Mouse (Mus musculus): ENCODE data around the gene Ddah2. TPM values are rescaled to one million over a fixed set of nuclear protein-coding genes. Genes with fewer than 3 reads are reported as not detected.

Ddah2 gene
- polyA plus RNA-seq, 1 experiment from 2014 or later, result 484 TPM

DNA sequence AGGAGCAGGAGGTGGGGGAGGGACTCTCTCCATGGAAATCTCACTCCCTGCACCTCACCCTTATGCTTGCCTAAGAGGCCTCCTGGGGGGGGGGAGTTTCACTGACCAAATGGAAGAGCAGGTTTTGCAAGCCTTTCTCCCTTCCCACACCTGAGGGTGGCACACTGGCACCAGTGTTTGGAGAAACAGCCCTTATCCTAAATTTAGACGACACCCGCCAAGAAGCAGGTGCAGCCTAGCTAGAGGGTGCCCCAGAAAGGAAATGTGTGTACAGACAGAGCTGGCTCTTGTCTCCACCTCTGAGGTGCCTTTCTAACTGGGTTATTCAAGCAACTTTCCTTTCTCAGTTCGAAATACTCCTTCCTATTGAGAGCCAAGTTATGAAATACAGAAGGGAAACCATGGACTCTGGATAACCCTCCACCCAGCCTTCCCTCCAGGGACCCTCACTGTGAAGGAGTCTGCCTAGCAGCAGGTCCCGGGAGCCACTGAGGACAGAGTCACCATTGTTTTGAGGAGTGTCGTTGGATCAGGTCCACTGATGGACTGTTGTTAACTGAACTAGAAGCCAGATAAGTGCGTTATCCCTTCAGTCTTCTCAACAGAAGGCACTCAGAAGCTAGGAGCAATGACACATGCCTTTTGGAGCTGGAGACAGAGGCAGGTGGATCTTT lies 11.9 kb downstream of the Ddah2 start:
- whole genome bisulfite sequencing, result 47% methylated on average over 6 of the region's 6 CpGs

DNA sequence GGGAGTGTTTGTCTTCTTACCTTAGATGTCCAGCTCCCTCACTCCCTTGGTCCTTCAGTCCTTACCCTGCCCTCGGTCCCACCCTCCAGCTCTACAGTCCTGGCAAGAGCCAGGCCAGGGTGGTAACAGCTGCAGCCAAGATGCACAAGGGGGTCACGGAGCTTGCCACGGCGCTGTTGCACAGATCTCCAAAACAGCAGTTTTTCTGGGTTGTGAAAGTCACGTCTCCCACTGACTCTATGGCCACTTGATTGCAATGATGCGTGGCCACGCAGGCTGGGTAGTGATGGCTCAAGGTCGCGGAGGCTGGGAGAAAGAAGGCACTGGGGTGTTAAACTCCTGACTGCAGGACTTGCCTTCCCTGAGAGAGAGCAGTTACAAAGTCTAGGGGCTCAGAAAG lies 12.6 kb downstream of the Ddah2 start:
- no peak overlapping the region for H3K4me2 ChIP-seq (ENCODE audit: low read length)
- H3K9me3 ChIP-seq (ENCODE audit: control insufficient read depth, low read length), result no peaks in the 10 kb centered on the region
- no peaks in the 10 kb centered on the region for H3K27me3 ChIP-seq (replicated peaks; ENCODE audit: control insufficient read depth, insufficient read depth, low read length)
- ATAC-seq, result no peak
- peaks cover 9% of the 10 kb centered on the region; the same call in 1 of the 2 replicates for H3K4me1 ChIP-seq (replicated peaks; ENCODE audit: control insufficient read depth, insufficient read depth, low read length)
- no peaks in the 10 kb centered on the region for H3K36me3 ChIP-seq (ENCODE audit: control insufficient read depth, insufficient read depth)
- no peak overlapping the region for H3K9ac ChIP-seq (replicated peaks; ENCODE audit: low read depth, low read length)
- H3K27ac ChIP-seq (ENCODE audit: low read length), result no peak overlapping the region
- WGBS, result 90% methylated on average over 9 of the region's 9 CpGs
- no peak overlapping the region for H3K4me3 ChIP-seq (replicated peaks; ENCODE audit: low read length)

More for the DNA sequence above, 11.9 kb downstream of the Ddah2 start:
- ATAC-seq, result no peak
- Histone ChIP-seq H3K4me1 (replicated peaks; ENCODE audit: control insufficient read depth, insufficient read depth, low read length) (peaks cover 7% of the 10 kb centered on the region; the same call in 1 of the 2 replicates), H3K27ac (ENCODE audit: low read length) (no peak overlapping the region), H3K36me3 (ENCODE audit: control insufficient read depth, insufficient read depth) (no peaks in the 10 kb centered on the region), H3K9ac (replicated peaks; ENCODE audit: low read depth, low read length) (no peak overlapping the region), H3K4me3 (replicated peaks; ENCODE audit: low read length) (no peak overlapping the region), H3K4me2 (ENCODE audit: low read length) (no peak overlapping the region), H3K9me3 (ENCODE audit: control insufficient read depth, low read length) (no peaks in the 10 kb centered on the region), H3K27me3 (replicated peaks; ENCODE audit: control insufficient read depth, insufficient read depth, low read length) (peaks cover 4% of the 10 kb centered on the region; the same call in 1 of the 2 replicates)

DNA sequence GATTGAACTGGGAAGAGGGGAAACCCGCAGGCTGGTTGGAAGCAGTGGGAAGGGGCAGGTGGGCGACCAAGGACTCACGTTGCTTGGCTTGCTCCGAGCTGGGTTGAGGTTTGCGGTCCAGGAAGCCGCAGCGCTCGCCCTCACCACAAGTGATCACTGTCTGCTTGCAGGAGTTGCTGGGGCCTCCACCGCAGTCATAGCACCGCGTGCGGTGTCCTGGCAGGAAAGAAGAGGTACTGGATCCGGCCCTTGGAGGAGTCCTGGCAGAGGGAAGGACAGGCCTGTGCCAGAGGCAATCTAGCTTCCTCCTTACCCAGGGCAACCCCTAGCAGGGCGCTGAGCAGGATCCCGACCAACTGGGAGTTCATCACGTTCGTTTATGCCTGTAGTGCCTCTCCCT lies 15.3 kb downstream of the Ddah2 start:
- H3K4me2 ChIP-seq (ENCODE audit: low read length), result no peak overlapping the region
- WGBS, result 57% methylated on average over 17 of the region's 17 CpGs
- H3K9me3 ChIP-seq (ENCODE audit: control insufficient read depth, low read length), result no peaks in the 10 kb centered on the region
- H3K36me3 ChIP-seq (ENCODE audit: control insufficient read depth, insufficient read depth), result no peaks in the 10 kb centered on the region
- H3K4me1 ChIP-seq (replicated peaks; ENCODE audit: control insufficient read depth, insufficient read depth, low read length), result peaks cover 26% of the 10 kb centered on the region
- no peak overlapping the region for H3K27ac ChIP-seq (ENCODE audit: low read length)
- no peaks in the 10 kb centered on the region for H3K27me3 ChIP-seq (replicated peaks; ENCODE audit: control insufficient read depth, insufficient read depth, low read length)
- no peak for ATAC-seq
- H3K4me3 ChIP-seq (replicated peaks; ENCODE audit: low read length), result no peak overlapping the region
- H3K9ac ChIP-seq (replicated peaks; ENCODE audit: low read depth, low read length), result 0 out of 2 replicates have a peak overlapping the region, but pooled peaks have one; percentile 6

DNA sequence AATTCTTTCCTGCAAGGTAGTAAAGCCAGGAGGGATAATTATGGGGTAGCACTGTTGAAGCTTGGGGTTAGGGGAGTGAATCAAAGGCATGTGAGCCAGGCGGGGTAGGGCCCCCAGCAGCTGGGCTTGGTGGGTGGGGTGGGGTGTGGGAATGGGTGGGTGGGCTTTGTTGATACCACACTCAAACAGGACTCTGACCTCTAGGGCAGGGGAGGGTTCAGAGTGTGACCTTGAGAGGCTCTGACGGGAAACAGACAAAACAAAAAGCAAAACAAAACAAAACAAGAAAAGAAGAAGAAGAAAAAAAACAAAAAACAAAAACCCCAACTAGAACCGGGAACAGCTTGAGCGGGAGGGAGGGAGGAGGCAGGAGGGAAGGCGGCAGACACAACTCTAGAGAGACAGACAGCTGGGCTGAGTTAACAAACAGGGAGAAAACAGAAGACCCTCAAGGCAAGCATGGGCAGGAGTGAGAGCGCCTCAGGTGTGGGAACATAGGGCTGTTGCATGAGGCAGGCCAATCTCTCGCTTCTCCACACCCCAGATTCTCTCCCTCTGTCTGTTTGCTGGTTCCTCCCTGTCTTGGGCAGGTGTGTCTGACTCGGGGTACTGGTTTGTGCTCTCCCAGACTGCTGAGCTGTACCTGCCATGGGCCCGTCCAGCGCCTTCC lies 17.8 kb downstream of the Ddah2 start, which contains the start of gene Ly6g6e:
Gene Ly6g6e (plus strand): TSS at position 396 of the 670 bp plus-strand sequence.
- H3K4me3 ChIP-seq (replicated peaks; ENCODE audit: low read length), result peak within 1 kb of the TSS; percentile 24
- peak within 1 kb of the TSS; percentile 48 for H3K4me2 ChIP-seq (ENCODE audit: low read length)
- H3K4me1 ChIP-seq (replicated peaks; ENCODE audit: control insufficient read depth, insufficient read depth, low read length), result peaks cover 29% of the 10 kb centered on the region
- H3K27ac ChIP-seq (ENCODE audit: low read length), result peak within 1 kb of the TSS; percentile 72
- no peaks in the 10 kb centered on the region for H3K36me3 ChIP-seq (ENCODE audit: control insufficient read depth, insufficient read depth)
- H3K9ac ChIP-seq (replicated peaks; ENCODE audit: low read depth, low read length), result peak within 1 kb of the TSS; percentile 53
- no peaks in the 10 kb centered on the region for H3K27me3 ChIP-seq (replicated peaks; ENCODE audit: control insufficient read depth, insufficient read depth, low read length)
- 22% methylated on average over 10 of the region's 10 CpGs for WGBS
- H3K9me3 ChIP-seq (ENCODE audit: control insufficient read depth, low read length), result no peaks in the 10 kb centered on the region
- peak; percentile 81 for ATAC-seq

DNA sequence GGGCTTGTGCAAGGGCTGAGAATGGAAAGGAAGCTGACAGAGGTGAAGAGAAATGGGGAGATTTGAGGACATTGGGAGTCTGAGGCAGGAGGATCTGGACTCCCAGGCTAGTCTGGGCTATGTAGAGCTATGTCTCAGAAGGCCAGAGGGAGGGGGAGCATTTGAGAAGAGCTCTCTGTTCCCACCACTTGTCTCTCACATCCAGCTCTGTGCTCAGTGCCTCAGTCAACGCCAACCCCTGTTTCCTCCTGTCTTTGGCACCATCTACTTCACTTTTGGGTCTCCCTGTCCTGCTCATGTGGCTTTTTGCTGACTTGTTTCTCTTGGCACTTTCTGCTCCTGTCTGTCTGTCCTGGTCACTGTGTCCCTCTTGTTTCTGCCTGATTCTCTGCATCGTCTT lies 18.4 kb downstream of the Ddah2 start:
- Histone ChIP-seq H3K4me1 (replicated peaks; ENCODE audit: control insufficient read depth, insufficient read depth, low read length) (peaks cover 29% of the 10 kb centered on the region), H3K27me3 (replicated peaks; ENCODE audit: control insufficient read depth, insufficient read depth, low read length) (no peaks in the 10 kb centered on the region), H3K9ac (replicated peaks; ENCODE audit: low read depth, low read length) (peak overlapping the region; percentile 53; the same call in 1 of the 2 replicates), H3K4me2 (ENCODE audit: low read length) (peak overlapping the region; percentile 48), H3K36me3 (ENCODE audit: control insufficient read depth, insufficient read depth) (no peaks in the 10 kb centered on the region), H3K27ac (ENCODE audit: low read length) (no peak overlapping the region), H3K4me3 (replicated peaks; ENCODE audit: low read length) (peak overlapping the region; percentile 24), H3K9me3 (ENCODE audit: control insufficient read depth, low read length) (no peaks in the 10 kb centered on the region)
- 41% methylated on average over 2 of the region's 2 CpGs for WGBS
- peak; percentile 68 for ATAC-seq

DNA sequence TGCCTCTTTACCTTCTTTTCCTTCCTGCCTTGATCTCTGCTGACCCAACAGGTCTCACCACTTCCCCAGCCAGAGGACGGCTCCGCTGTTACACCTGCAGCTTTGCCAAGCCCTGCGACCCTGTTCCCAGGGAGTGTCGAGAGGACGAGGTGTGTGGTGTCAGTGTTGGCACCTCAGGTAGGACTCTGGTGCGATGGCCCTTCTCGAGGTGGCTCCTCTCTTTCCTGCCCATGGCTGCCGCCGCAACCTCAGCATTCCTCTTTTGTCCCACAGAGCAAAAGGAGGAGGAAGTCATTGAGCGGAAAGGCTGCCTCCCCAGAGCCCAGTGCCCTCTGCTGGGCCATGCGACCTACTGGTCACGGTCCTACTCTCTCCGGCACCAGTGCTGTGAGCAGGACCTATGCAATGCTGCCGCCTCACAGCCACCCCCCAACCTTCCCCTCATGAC lies 19.0 kb downstream of the Ddah2 start, which contains the start of gene Ly6g6d:
Gene Ly6g6d (minus strand): TSS at position 280 of the 448 bp plus-strand sequence.
- ATAC-seq, result peak; percentile 19; the same call in 1 of the 2 replicates
- H3K27ac ChIP-seq (ENCODE audit: low read length), result peak within 1 kb of the TSS; percentile 72
- 12% methylated on average over 14 of the region's 14 CpGs for WGBS

DNA sequence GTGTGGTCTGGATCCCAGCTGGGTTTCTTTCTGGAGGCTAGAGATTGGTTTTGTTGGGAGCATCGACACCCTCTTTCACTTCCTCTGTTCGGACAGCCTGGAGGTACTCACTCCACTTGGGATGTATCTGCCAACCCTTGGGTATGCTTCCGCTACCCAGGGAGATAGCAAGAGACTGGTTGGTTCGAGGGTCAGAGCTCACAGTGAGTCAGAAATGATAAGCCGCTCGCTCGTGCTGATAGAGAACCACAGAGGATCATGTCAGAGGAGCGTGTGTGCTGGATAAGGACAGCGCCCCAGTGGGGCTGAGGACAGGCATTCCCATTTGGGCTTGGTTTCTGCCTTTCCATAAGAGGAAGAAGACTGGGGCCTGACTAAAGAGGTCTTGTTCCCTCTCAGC lies 20.9 kb downstream of the Ddah2 start:
- no peak for ATAC-seq
- H3K9ac ChIP-seq (replicated peaks; ENCODE audit: low read depth, low read length), result no peak overlapping the region
- no peak overlapping the region for H3K27ac ChIP-seq (ENCODE audit: low read length)
- H3K36me3 ChIP-seq (ENCODE audit: control insufficient read depth, insufficient read depth), result no peaks in the 10 kb centered on the region
- WGBS, result 73% methylated on average over 9 of the region's 9 CpGs
- no peaks in the 10 kb centered on the region for H3K9me3 ChIP-seq (ENCODE audit: control insufficient read depth, low read length)
- H3K4me3 ChIP-seq (replicated peaks; ENCODE audit: low read length), result no peak overlapping the region
- H3K27me3 ChIP-seq (replicated peaks; ENCODE audit: control insufficient read depth, insufficient read depth, low read length), result no peaks in the 10 kb centered on the region
- peaks cover 24% of the 10 kb centered on the region for H3K4me1 ChIP-seq (replicated peaks; ENCODE audit: control insufficient read depth, insufficient read depth, low read length)
- no peak overlapping the region for H3K4me2 ChIP-seq (ENCODE audit: low read length)

More for the DNA sequence above, 19.0 kb downstream of the Ddah2 start, which contains the start of gene Ly6g6d:
- peak within 1 kb of the TSS; percentile 24 for H3K4me3 ChIP-seq (replicated peaks; ENCODE audit: low read length)
- no peaks in the 10 kb centered on the region for H3K9me3 ChIP-seq (ENCODE audit: control insufficient read depth, low read length)
- H3K4me2 ChIP-seq (ENCODE audit: low read length), result peak within 1 kb of the TSS; percentile 48
- H3K36me3 ChIP-seq (ENCODE audit: control insufficient read depth, insufficient read depth), result no peaks in the 10 kb centered on the region
- H3K27me3 ChIP-seq (replicated peaks; ENCODE audit: control insufficient read depth, insufficient read depth, low read length), result no peaks in the 10 kb centered on the region
- H3K9ac ChIP-seq (replicated peaks; ENCODE audit: low read depth, low read length), result peak within 1 kb of the TSS; percentile 53
- peaks cover 29% of the 10 kb centered on the region for H3K4me1 ChIP-seq (replicated peaks; ENCODE audit: control insufficient read depth, insufficient read depth, low read length)

DNA sequence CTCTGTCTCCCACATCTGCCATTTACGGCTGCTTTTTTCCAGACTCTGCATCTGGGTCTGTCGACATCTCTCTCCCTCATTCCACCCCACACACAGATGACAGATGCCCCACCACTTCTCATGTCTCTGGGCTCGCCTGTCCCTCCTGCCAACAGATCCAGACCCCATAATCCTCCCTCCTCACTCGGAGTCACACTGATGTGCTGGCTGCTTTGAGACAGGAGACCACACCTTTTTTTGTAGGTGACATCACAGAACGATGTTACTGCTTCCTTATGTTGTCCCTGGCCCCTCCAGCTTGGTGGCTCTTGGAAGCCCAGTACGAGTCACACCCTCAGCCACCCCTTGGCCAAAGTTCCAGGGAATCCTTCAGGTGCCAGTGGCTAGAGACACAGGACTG lies 21.4 kb downstream of the Ddah2 start:
- Histone ChIP-seq H3K27ac (ENCODE audit: low read length) (no peak overlapping the region), H3K9ac (replicated peaks; ENCODE audit: low read depth, low read length) (no peak overlapping the region), H3K27me3 (replicated peaks; ENCODE audit: control insufficient read depth, insufficient read depth, low read length) (no peaks in the 10 kb centered on the region), H3K9me3 (ENCODE audit: control insufficient read depth, low read length) (no peaks in the 10 kb centered on the region), H3K36me3 (ENCODE audit: control insufficient read depth, insufficient read depth) (no peaks in the 10 kb centered on the region), H3K4me3 (replicated peaks; ENCODE audit: low read length) (no peak overlapping the region), H3K4me2 (ENCODE audit: low read length) (no peak overlapping the region), H3K4me1 (replicated peaks; ENCODE audit: control insufficient read depth, insufficient read depth, low read length) (peaks cover 24% of the 10 kb centered on the region)
- ATAC-seq, result no peak
- WGBS, result 57% methylated on average over 6 of the region's 6 CpGs

DNA sequence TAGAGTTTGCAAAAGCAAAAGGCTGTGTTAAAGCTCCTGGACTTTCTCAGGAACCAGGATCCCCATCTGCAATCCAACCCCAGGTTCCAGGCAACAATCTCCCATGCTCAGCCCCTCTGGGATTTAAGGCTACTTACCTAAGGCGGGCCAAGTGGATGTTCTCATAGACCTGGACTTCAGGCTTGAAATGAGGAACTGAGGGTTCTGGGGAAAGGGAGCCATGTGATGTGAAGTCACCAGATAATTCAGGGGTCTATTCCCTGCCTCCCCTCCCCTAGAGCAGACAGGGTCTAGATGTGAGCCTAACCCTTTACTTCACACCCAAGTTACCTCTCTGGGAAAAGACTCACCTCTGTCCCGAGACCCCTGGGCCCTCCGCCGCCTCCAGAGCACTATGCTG lies 21.9 kb downstream of the Ddah2 start:
- no peak for ATAC-seq

More for the DNA sequence above, 21.9 kb downstream of the Ddah2 start:
- H3K4me2 ChIP-seq (ENCODE audit: low read length), result no peak overlapping the region
- 80% methylated on average over 4 of the region's 4 CpGs for WGBS
- no peaks in the 10 kb centered on the region for H3K36me3 ChIP-seq (ENCODE audit: control insufficient read depth, insufficient read depth)
- H3K27ac ChIP-seq (ENCODE audit: low read length), result no peak overlapping the region
- H3K27me3 ChIP-seq (replicated peaks; ENCODE audit: control insufficient read depth, insufficient read depth, low read length), result no peaks in the 10 kb centered on the region
- no peak overlapping the region for H3K9ac ChIP-seq (replicated peaks; ENCODE audit: low read depth, low read length)
- H3K4me3 ChIP-seq (replicated peaks; ENCODE audit: low read length), result no peak overlapping the region
- peaks cover 24% of the 10 kb centered on the region for H3K4me1 ChIP-seq (replicated peaks; ENCODE audit: control insufficient read depth, insufficient read depth, low read length)
- no peaks in the 10 kb centered on the region for H3K9me3 ChIP-seq (ENCODE audit: control insufficient read depth, low read length)
